10 mouse cellular contexts compared by ENCODE assay signal in genomic region chr10:86418931-86419330, GRCm38 (mm10).
A peak's percentile ranks its signal among the peaks of the same experiment; 100 is the strongest.
DNase-seq lines count a peak whose midpoint lies in the region; ATAC-seq and TF ChIP-seq lines count a peak whose summit lies in the region.
"Had no signal": no experiment of that assay in that cellular context is flagged by ENCODE, and none has a peak within 500 bp of the region (broad histone marks: within the 10 kb centered on the region; RNA-seq: fewer than 3 reads in every experiment).

No protein-coding gene starts in this region.

- no peaks in the 10 kb centered on the region for H3K9me3 ChIP-seq in heart, postnatal 0 days (replicated peaks; ENCODE audit: control insufficient read depth, low read length)
- H3K9me3 ChIP-seq in hindbrain, embryonic 13.5 days, result no peaks in the 10 kb centered on the region
- H3K9me3 ChIP-seq: hindbrain, embryonic 10.5 days; liver, embryonic 15.5 days had no signal

- H3K27me3 ChIP-seq in cerebellum, adult 2 months (ENCODE audit: control insufficient read depth, insufficient read depth, low read length), result no peaks in the 10 kb centered on the region
- H3K27me3 ChIP-seq in heart, postnatal 0 days (ENCODE audit: control insufficient read depth, insufficient read depth, low read length), result no peaks in the 10 kb centered on the region
- H3K27me3 ChIP-seq in hindbrain, embryonic 13.5 days, result no peaks in the 10 kb centered on the region
- H3K27me3 ChIP-seq: liver, embryonic 15.5 days had no signal

- H3K27ac ChIP-seq in layer of hippocampus, adult 2 months, result no peak overlapping the region
- no peak overlapping the region for H3K27ac ChIP-seq in cerebellum, adult 2 months (ENCODE audit: insufficient read depth, low read length)
- no peak overlapping the region; the same call in 1 of the 2 replicates for H3K27ac ChIP-seq in heart, postnatal 0 days (ENCODE audit: low read depth)
- no peak overlapping the region for H3K27ac ChIP-seq in hindbrain, embryonic 13.5 days
- H3K27ac ChIP-seq: hindbrain, embryonic 10.5 days; liver, embryonic 15.5 days had no signal

- no peak overlapping the region for H3K9ac ChIP-seq in heart, postnatal 0 days (replicated peaks; ENCODE audit: low read depth, low read length)
- H3K9ac ChIP-seq in hindbrain, embryonic 13.5 days, result no peak overlapping the region
- H3K9ac ChIP-seq: liver, embryonic 15.5 days had no signal

- no peak overlapping the region for H3K4me2 ChIP-seq in heart, postnatal 0 days (ENCODE audit: low read depth, low read length)
- no peak overlapping the region for H3K4me2 ChIP-seq in hindbrain, embryonic 13.5 days
- H3K4me2 ChIP-seq: liver, embryonic 15.5 days had no signal

- H3K4me1 ChIP-seq in cerebellum, adult 2 months (ENCODE audit: control insufficient read depth, insufficient read depth, low read length), result no peaks in the 10 kb centered on the region
- H3K4me1 ChIP-seq in heart, postnatal 0 days (ENCODE audit: control insufficient read depth, insufficient read depth), result peaks cover 10% of the 10 kb centered on the region; the same call in 1 of the 2 replicates
- no peaks in the 10 kb centered on the region for H3K4me1 ChIP-seq in hindbrain, embryonic 13.5 days (replicated peaks)
- H3K4me1 ChIP-seq: liver, embryonic 15.5 days had no signal

- no peak for TF ChIP-seq POLR2A in cerebellum, adult 2 months (IDR thresholded peaks at IDR 0.05; ENCODE audit: borderline replicate concordance, insufficient read depth, low read length)

- WGBS in cerebellum, adult 2 months, result 29% methylated on average over 5 of the region's 5 CpGs
- WGBS in heart, postnatal 0 days, result 52% methylated on average over 5 of the region's 5 CpGs
- 83% methylated on average over 5 of the region's 5 CpGs for WGBS in hindbrain, embryonic 13.5 days

- peak; percentile 19 to 33 for DNase-seq in layer of hippocampus, postnatal 10 days (ENCODE audit: low spot score in 2 of 2)
- DNase-seq in layer of hippocampus, adult 2 months (ENCODE audit: low spot score in 2 of 2), result no peak
- DNase-seq in cerebellum, adult 2 months, result peak; percentile 61 to 74
- peak; percentile 40 for DNase-seq in heart, postnatal 0 days (ENCODE audit: low spot score)
- peak; percentile 59 for DNase-seq in lung, postnatal 14 days
- DNase-seq in urinary bladder, adult 18-20 months (ENCODE audit: low spot score in 2 of 2), result no peak
- DNase-seq in thymus, postnatal 25 days, result no peak

- no peak overlapping the region for H3K4me3 ChIP-seq in layer of hippocampus, adult 2 months
- no peak overlapping the region for H3K4me3 ChIP-seq in cerebellum, adult 2 months (replicated peaks; ENCODE audit: insufficient read depth, low read depth, low read length)
- H3K4me3 ChIP-seq in heart, postnatal 0 days (ENCODE audit: low read depth, low read length), result no peak overlapping the region
- H3K4me3 ChIP-seq in hindbrain, embryonic 13.5 days, result no peak overlapping the region
- H3K4me3 ChIP-seq: hindbrain, embryonic 10.5 days; liver, embryonic 15.5 days had no signal

- no peaks in the 10 kb centered on the region for H3K36me3 ChIP-seq in heart, postnatal 0 days (replicated peaks; ENCODE audit: control insufficient read depth, insufficient read depth, low read length)
- peaks cover 7% of the 10 kb centered on the region; the same call in 1 of the 2 replicates for H3K36me3 ChIP-seq in hindbrain, embryonic 13.5 days
- H3K36me3 ChIP-seq: liver, embryonic 15.5 days had no signal

- TF ChIP-seq CTCF in layer of hippocampus, adult 2 months (conservative IDR thresholded peaks at IDR 0.05), result no peak
- no peak for TF ChIP-seq CTCF in cerebellum, adult 2 months (IDR thresholded peaks at IDR 0.05; ENCODE audit: borderline replicate concordance, insufficient read depth, low read depth, low read length)
- TF ChIP-seq CTCF in heart, postnatal 0 days (IDR thresholded peaks at IDR 0.05; ENCODE audit: low read depth), result no peak

- TF ChIP-seq EP300 in heart, postnatal 0 days (IDR thresholded peaks at IDR 0.05; ENCODE audit: low read depth), result no peak

- no peak for ATAC-seq in heart, postnatal 0 days (ENCODE audit: insufficient read depth, low read depth)
- no peak for ATAC-seq in hindbrain, embryonic 13.5 days (ENCODE audit: low FRiP score)

Comparison
In these comparisons a context has a peak if more than half of its experiments do, and no peak if none do; other contexts are left out.
1. DNase-seq: peak in layer of hippocampus, postnatal 10 days (2 of 2), cerebellum, adult 2 months (2 of 2), heart, postnatal 0 days (single experiment) and lung, postnatal 14 days (single experiment); none in layer of hippocampus, adult 2 months (0 of 2), urinary bladder, adult 18-20 months (0 of 2) and thymus, postnatal 25 days (single experiment).